Mouse (Mus musculus) adrenal gland (tissue): ENCODE data around the gene Pramel5.
"Not testable (repeated sequence)": the region's sequence is repeated elsewhere in the genome, so short reads cannot be mapped to it uniquely, and the experiment has no call there.

Experiments used
- intact Hi-C: fragments of 180-260 bp; cut with DNase I; formaldehyde crosslinking; loops from one replicate; pipeline ENCODE4 v1.15.1; 2025
- long read RNA-seq, 2 experiments: library from polyadenylated mRNA; unstranded; transcript quantifications; one replicate each; pipeline ENCODE4 v2.0.0; 2020; ENCODE audit warnings: borderline replicate concordance in 1 of 2; ENCODE audit not compliant: insufficient replicate concordance in 1 of 2

Gene Pramel5
- long read RNA-seq, experiment 1 = 0 reads
- long read RNA-seq, experiment 2 = 0 reads

DNA sequence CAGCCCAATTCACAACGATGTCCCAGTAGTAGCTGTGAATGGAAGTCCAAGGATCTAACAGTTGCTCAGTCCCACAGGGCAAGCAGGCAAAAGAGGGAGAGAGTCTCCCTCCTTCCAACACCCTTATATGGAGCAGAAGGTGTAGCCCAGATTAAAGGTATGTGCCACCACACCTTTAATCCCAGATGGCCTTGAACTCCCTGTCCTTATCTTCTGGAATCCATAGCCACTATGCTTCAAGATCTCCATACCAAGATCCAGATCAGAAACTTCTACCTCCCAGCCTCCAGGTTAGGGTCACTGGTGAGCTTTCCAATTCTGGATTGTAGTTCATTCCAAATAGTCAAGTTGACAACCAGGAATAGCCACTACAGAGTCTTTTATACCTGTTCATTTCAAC lies at the start of gene Pramel5:
Pramel5 (minus strand) TSS at position 101 of the 400 bp plus-strand sequence.
- intact Hi-C loops = not testable (repeated sequence)

GRCm38 (mm10) chr4:144329949-144330348 lies 49.7 kb upstream of the Pramel5 start, which contains the start of gene Gm13128:
Gm13128 (plus strand) TSS chr4:144330249.
- intact Hi-C loops = not testable (repeated sequence)

DNA sequence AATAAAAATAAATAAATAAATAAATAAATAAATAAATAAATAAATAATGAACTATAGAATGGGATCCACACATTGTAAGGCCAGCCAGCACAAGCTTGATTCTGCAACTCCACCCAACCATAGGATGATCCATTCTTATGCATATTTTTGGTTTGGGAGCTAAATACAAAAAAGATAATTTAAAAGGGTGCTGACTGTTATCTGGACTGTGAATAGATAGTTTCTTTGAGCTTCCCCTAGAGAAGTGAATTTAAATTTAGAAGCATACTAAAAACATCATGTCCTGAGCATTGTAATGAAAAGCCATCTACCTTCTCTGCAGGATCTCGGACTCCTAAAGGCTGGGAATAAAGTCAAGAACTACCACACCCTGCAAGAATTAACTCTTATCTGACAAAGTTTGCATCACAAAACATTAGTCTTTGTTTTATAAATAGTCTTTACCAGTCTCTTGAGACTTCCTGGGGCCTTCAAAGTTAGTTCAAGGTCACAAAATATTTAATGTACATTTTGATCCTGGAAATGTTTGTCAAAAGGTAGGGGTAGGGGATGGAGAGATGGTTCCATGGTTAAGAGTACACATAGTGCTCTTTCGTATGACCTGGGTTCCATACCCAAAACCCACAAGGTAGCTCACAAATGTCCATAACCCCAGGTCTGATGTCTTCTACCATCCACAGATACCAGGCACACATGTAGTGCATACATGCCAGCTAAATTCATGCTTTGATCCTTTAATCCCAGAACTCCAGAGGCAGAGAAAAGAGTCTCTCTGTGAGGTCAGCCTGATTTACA lies 32.6 kb upstream of the Pramel5 start:
- intact Hi-C loops = not testable (repeated sequence)

DNA sequence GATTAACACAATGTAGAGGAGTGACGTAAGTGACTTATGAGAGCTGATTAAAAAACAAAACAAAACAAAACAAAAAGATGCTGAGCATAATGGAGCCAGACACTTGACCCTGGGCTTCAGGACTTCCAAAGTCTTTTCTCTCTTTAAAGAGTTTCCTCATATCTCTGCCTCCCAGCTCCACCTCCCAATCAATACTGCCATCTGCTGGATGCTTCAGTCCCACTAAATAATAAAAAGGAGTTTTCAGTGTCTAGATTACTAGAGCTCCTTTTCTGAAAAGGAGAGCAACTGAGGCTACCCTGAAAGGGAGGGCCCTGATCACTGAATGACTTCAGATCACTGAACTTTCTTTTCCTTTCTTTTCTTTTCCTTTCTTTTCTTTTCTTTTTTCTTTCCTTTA lies 19.1 kb upstream of the Pramel5 start:
- intact Hi-C loops = not testable (repeated sequence)

GRCm38 (mm10) chr4:144254768-144255167 lies 25.5 kb downstream of the Pramel5 start:
- intact Hi-C loops = not testable (repeated sequence)
